Mouse (Mus musculus): ENCODE results near the gene Rhbdl1. TPM values are rescaled to one million over a fixed set of nuclear protein-coding genes. Genes with fewer than 3 reads are reported as not detected.
"Not testable (repeated sequence)": the region's sequence is repeated elsewhere in the genome, so short reads cannot be mapped to it uniquely, and the experiment has no call there.

The Rhbdl1 gene
- polyA plus RNA-seq, 1 experiment = 27.5 TPM

DNA sequence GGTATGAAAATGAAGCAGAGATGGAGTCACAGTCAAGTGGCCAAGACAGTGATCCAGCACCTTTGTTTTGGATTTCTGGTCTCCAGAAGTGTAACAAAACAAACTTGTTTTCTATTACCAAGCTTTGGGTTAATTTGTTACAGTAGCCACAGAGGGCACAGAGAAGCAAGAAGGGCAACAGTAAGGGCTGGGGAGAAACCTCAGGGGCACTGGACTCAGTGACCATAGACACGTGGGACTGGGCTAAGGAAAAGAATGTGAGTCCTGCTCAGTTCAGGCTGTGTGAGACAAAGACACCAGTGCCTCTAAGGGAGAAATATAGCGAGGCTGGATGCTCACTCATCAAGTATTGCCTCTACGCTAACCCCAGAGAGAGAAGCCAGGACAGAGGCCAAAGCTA is 35.6 kb upstream of the Rhbdl1 start:
- no peak for DNase-seq (ENCODE audit: low spot score)

DNA sequence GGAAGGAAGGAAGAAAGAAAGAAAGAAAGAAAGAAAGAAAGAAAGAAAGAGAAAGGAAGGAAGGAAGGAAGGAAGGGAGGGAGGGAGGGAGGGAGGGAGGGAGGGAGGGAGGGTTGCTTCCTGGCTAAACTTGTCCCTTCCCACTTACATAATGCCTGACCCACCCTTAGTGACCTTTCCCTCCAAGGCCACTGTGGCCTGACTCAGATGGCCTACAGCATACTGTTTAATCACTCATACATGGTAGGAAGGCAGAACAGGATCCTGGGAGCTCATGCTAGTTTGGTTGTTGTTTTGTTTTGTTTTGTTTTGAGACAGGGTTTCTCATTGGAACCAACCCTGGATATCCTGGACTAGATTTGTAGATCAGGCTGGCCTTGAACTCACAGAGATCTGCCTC is 34.5 kb upstream of the Rhbdl1 start:
- DNase-seq (ENCODE audit: low spot score) = not testable (repeated sequence)

DNA sequence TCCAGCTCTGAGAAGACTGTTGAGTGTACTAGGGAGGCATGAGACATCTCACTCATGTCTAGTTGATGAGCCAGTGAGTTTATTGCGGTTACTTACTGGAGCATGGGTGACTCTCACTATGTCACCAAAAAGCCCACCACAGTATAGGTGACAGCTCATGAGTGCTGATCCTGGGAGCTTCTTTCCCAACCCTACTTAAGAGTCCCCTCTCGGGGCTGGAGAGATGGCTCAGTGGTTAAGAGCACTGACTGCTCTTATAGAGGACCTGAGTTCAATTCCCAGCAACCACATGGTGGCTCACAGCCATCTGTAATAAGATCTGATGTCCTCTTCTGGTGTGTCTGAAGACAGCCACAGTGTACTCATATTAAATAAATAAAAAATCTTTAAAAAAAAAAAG is 32.9 kb upstream of the Rhbdl1 start:
- no peak for DNase-seq (ENCODE audit: low spot score)

DNA sequence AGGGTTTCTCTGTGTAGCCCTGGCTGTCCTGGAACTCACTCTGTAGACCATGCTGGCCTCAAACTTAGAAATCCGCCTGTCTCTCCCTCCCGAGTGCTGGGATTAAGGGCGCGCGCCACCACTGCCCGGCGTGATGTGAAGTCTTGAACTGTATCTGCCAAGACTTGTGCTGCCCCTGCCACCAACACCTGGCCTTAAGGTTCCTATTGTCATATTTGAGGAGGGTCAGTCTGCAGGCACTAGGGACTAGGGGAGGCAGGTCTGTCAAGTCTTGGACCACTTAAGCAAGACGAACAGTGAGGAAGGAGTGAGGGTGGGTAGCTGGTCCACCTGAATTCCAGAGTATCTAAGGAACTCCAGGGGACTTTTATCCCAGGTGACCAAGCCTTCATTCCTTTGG is 32.4 kb upstream of the Rhbdl1 start:
- DNase-seq (ENCODE audit: low spot score) = no peak

DNA sequence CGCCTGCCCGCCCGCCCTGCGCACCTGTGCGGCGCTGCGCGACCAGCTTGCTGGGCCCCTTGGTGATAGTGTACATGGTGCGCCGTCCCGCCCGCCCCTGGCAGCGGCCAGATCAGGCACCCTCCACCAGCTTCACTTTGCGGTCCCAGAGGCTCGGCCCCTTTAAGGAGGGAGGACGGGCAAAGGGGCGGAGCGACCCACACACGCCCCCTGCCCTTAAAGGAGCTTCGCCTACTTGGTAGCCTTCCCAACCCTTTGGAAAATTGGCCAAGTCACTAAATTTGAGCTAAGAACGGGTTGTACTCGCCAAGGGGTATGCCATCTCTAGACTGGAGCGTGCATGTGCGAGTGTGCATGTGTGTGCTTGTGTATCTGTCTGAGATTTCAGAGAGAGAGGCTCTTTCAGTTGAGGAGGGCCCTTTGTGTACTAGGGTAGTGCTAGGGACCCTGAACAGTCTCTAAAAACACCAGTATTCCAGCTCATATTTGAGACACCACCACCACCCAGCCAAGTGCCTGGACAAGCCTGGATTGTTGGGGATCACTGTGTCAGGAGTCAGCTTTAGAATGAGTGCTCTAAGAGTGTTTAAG is 31.6 kb upstream of the Rhbdl1 start, which contains the start of gene Mcrip2:
TSS of gene Mcrip2 (minus strand) at position 164 of the 591 bp plus-strand sequence.
- DNase-seq (ENCODE audit: low spot score) = peak; percentile 64

DNA sequence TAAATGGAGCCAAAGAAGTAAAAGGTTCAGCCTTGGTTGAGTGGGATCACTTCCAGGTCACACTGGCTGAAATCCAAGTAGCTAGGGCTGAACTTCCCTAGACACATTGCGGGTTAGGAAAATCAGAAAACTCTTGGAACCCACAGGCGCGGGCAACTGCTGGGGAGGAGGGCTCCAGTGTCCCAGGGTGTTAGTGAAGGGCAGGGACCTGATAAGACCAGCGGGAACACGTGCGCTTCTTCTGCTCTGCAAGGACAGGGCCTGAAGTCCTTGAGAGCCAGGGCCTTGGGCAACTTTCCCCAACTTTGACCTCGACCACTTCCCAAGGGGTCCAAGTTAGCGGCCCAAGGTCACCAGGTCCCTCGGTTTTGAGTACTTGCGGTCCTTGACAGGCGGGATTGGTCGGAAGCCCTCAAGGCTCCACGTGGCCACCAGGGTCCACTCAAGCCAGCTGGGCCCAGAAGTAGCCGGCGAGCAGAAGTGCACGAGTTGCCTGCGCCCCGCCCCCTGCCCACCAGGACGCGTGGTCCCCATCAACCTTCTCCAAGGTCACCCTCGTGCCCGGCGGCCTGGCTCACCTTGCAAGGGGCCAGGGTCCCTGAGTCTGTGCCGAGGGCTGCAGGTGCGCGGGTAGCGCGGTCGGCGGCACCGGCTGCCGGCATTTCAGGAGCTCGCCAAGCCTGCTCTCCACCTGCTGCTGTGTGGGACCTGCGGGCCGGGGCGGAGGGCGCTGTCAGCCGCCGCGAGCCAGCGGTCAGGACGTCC is 30.9 kb upstream of the Rhbdl1 start:
- no peak for DNase-seq (ENCODE audit: low spot score)

DNA sequence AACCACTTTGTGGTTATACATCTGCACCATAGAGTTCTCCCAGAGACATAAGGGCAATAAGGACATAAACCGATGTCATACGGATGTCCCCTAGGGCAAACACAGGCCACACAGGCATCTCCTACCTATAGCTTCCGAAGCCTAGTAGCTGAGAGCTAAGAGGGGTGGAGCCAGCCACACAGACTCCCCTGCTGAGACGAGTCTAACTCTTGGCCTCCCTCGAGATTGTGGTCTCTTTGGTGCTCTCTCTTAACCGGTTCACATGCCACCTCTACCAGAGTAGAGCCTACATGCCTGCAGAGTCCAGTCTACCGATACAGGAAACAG is 30.4 kb upstream of the Rhbdl1 start:
- DNase-seq (ENCODE audit: low spot score) = no peak

DNA sequence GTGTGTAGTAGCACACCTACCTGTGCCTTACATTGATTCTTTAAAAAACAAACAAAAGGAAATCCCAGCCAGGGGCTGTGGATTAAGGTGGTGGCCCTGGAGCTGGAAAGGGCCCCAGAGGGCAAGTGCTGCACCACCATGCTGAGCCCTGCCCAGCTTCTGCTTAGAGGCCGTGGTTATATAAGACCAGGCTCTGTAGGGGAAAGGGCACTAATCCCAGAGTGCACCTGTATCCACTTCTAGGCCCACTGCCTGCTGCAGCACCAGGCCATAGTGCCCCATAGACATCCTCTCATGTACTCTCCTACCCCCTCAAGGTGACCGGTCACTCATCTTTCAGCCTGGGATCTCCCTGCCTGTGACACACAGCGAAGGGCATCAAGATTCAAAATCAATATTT is 29.1 kb upstream of the Rhbdl1 start:
- no peak for DNase-seq (ENCODE audit: low spot score)

DNA sequence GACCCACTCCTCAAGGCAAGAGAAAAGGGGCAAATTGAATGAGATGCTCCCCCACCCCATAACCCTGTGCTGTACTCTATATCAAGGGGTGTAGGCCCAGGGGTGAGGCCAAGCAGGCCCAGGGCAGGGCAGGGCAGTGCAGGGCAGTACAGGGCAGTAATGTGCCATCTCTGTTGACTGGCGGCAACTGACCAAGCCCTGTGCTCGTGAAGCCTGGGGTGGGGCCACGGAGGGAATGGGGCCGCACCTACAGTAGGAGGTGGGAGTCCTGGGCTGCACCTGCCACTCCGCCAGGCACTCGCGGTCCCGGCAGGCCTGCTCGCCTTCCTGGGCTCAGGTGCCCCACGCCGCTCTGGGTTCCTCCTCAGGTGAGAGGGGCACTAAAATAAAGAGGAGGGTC is 28.2 kb upstream of the Rhbdl1 start:
- DNase-seq (ENCODE audit: low spot score) = no peak

DNA sequence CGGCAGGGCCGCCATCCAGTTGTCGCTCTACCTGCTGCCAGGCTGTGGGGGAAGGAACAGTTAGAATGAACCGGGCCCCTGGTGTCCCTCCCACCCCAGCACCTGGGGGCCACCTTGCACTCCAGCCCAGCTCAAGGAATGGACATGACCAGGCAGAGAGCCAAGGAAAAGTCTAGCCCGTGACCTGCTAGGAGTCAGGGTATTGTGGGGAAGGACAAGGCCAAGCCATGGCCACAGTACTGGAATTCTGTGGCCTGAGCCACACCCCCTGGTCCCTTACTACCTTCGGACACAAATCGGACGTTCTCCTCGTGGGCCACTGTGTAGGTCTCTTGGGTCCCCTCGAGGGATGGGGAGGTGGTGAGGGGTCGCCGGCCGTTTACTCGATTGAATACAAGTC is 27.2 kb upstream of the Rhbdl1 start:
- no peak for DNase-seq (ENCODE audit: low spot score)

DNA sequence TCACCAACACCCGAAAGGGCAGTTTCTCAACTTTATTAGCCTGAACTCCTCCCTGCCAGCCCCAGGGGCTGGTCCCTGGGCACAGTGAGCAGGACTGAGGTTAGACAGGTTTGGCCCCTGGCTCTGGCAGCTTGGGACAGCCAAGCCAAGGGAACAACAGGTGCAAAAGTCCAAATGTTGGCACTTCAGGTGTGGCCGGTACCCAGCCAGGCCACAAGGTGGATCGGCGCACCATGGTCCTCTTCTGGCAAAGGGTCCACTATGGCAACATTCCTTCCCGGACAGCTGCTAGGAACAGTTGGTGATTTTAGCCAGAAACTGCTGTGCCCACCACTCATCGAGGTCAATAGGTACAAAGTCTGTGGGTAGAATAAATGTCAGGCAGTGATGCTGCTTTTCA is 26.6 kb upstream of the Rhbdl1 start:
- DNase-seq (ENCODE audit: low spot score) = no peak

DNA sequence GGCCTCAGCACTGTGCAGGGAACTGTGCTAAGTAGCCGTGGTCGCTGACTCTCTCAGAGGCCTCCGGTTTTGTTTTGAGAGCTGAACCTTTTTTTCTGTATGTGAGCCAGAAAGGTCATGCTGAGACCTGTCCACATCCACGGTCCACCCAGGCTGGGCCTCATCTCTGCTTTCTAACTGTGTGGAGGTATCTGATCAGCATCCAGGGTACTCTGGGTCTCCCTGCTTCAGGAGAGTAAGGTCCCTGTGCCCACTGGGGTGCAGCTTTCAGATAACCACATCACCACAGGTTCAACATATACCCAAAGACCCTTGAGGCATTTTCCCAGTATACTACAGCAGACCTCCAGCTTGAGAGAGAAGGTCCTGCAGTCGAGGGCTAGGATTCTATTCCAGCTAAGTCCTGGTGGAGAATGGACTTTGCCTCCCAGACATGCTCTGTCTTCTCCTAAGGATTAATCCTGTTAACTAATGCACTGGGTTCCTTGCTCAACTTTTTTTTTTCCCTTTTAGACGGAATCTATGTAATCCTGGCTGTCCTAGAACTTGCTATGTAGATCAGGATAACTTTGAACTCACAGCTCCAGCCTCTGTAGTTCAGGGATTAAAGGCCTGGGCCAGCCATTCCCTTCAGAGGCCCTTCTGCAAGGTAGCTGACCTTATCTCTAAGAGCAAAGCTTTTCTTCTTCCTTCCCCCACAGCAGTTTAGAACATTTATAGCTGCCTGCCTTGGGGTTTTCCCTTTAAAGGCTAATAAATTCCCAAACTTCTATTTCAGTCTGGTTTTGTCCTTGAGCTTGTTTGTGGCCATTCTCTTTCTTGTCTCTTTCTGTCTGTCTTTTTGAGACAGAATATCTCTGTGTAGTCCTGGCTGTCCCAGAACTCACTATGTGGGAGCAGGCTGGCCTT is 24.9 kb upstream of the Rhbdl1 start:
- no peak for DNase-seq (ENCODE audit: low spot score)

DNA sequence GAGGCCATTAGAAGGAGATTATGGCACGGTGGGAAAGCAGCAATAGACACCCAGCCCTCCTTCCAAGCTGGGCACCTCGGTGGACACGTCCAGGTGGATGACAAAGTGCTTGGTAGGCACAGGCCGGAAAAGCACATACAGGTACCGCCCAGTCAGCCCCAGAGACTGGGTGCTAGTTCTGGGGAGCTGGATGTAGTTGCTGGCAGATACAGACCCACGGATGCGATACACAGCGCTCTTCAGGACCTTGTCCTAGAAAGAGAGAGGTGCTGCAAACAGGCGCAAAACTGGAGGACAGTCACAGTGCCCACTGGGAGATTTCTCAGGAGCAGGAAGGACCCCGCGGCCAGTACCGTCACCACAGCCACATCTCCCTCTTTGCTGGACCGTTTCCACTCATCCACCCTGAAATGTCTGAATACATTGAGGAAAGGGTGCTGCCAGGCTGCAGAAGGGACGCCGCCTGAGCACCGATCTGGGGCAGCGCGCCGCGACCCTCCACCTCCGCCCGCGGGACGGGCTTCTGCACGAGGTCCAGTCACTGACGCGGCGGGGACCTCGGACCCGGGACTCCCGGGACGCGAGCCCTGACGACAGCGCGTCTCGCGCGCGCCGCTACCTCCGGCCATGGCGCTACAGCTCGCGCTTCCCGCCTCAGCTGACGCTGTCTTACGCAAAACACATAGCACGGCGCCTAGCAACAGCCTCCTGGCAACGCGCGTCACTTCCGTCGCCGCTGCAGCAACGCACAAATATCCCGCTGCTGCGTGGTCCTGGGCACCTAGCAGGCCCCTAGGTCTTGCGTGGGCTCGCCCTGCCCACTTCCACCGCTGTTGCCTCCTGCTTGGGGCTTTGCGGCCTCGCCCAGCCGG is 24.0 kb upstream of the Rhbdl1 start, which contains the start of gene Wdr90:
TSS of gene Wdr90 (minus strand) at position 670 of the 872 bp plus-strand sequence.
- DNase-seq (ENCODE audit: low spot score) = peak; percentile 80

DNA sequence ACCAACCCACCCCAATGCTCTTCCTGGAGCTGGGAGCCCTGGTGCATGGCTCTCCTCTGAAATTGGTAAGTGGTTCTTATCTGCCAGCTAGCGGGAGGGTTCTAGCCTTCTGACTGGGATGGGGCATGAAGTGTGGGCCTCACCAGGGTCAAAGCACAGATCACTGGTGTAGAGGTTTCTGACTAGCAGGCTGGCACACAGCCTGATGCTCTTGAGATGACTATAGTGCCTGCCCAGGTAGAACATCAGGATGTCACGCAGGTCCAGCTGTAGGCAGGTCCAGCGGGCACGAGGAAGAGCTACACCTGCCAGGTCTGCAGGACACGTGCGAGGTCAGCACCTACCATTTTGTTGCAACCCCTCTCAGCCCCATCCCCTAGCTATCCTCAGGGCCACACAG is 23.1 kb upstream of the Rhbdl1 start:
- DNase-seq (ENCODE audit: low spot score) = no peak

DNA sequence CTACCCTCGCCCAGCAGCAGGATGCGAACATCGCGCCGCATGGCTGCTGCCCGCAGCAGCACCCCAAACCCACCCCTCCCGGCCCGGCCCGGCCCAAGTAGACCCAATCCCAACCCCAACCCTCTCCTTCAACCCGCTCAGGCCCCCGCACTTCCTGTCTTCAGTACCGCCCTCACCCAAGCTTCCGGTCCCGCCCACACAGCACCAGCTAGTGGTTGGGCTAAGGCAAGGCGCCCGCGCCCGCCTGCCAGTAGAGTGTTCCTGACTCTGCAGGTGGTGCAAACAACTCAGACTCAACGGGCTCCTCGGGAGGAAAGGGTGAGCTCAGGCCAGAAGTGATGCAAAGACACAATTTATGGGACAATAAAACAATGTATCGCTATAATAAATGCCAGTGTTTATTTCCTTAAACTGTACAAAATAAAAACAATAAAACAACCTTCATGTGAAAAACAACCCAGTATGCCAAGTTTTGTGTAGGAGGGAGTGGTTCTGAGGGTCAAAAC is 7.4 kb upstream of the Rhbdl1 start, which contains the start of gene Rhot2:
TSS of gene Rhot2 (minus strand) at position 456 of the 506 bp plus-strand sequence.
- DNase-seq (ENCODE audit: low spot score) = peak; percentile 82

DNA sequence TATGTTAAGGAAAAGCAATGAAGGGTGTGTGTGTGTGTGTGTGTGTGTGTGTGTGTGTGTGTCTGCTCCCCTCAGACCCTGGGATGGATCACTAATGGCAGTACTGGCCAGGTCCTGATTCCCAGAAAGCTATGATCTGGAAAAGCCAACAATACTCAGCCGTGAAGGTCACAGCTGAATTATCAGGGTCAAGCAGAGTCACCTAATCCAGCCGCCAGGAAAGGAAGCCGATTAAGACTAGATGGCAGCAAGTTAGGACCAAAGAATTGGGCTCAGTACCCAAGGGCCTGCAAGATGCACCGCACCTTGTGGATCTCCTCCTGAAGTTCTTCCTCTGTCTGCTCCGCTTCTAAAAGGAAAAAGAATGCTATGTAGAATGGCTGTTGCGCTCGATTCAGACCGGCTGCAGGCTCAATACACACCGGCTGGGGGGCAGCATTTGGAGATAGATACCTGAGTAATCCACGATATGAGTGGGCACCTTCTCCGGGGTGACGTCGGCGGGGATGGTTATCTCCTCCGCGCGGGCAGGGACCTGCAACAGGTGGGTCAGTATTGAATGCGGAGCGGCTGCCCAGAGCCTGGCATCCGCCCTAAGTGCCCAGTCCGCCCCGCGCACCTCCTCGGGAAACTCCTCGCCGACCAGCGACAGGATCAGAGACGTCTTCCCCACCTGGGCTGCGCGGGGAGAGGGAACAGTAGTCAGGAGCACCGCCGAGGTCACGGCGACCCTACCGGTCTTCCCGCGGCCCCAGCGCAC is 6.7 kb upstream of the Rhbdl1 start:
- DNase-seq (ENCODE audit: low spot score) = no peak

DNA sequence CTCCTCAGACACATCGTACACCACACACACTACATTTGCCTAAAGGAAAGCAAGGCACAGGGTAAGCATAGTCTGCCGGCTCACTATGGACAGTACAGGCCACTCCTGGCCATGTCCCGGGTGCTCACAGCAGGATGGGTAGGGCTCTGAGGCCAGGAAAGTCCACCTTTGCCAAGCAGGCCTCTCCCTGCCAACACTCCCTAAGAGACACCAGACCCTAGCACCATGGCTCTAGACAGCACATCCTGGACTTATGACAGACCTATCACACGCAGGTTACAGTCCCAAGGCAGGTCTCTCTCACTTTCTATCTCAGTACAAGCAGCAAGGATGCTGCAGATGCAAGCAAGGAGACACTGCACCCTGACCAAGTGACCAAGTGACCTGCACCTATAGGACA is 6.0 kb upstream of the Rhbdl1 start:
- no peak for DNase-seq (ENCODE audit: low spot score)

DNA sequence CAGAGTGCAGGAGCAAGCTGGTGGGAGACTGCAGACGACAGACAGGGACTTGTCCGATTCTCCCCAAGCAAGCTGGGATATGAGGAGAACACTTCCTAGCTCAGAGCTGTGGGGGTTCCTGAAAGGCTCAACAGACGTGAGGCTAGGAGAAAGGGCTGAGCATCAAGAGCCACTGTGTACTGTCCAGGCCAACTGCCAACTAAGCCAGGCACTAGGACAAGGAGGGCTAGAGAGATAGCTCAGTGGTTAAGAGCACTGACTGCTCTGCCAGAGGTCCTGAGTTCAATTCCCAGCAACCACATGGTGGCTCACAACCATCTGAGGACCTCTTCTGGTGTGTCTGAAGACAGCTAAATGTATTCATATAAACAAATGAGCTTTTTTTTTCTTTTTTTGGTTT is 5.4 kb upstream of the Rhbdl1 start:
- DNase-seq (ENCODE audit: low spot score) = no peak

DNA sequence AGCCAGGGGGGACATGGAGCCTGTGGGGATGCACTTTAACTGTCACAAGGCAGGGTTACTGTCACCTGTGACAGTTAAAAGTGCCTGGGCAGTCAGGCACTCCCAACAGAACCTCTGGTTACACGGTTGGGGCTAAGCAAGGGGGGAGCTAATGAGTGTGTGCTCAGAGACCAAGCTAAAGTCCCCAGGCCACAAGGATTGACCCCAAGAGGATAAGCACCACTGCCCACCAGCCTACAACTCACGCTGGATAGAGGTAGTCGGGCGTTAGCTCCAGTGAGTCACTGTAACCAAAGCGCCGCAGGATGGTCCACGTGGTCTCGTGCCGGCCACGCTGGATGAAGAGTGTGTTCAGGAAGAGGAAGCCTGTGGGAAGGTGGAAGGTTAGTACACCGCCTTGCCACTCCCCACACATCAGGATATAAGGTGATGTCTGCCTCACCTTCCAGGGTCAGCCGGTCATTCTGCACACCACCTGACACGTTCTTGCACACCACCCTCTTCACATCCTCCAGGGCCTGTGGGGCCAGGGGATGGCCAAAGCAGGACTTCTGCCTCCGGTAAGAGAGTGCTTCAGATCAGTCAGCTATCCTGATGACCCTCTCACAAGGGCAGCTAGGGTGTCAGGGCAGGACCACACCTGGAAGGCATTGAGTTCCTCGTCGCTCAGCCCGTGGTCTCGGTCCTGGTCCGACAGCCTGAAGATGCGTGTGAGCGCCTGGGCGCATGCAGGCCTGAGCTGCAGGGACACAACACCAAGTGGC is 4.2 kb upstream of the Rhbdl1 start, which contains the start of gene Gm20683:
TSS of gene Gm20683 (minus strand) at position 647 of the 764 bp plus-strand sequence.
- DNase-seq (ENCODE audit: low spot score) = no peak

DNA sequence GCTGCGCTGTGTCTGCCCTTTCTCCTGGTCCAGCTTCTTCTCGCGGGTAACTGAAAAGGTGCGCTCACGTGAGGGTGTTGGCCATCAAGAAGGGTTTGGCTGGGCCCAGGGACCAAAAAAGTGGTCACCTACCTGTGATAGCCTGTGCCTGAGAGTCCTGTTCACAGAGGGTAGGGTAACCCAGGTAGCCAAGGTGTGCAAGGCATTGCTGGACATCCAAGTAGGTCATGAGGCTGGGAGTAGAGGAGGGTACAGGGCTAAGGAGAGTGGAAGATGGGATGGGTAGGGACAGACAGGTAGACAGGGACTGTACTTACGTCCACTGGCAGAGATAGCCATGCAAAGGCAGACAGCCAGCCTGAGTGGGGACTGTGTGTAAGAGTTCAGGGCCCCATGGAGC is 3.4 kb upstream of the Rhbdl1 start:
- DNase-seq (ENCODE audit: low spot score) = no peak

All from urinary bladder, adult 2 months (tissue).